Mouse (Mus musculus): Measurements from ENCODE around the gene Ubac2. TPM values are rescaled to one million over a fixed set of nuclear protein-coding genes. Genes with fewer than 3 reads are reported as not detected.

Ubac2 gene
- polyA plus RNA-seq, 1 experiment from 2014 or later = 48.9 TPM

DNA sequence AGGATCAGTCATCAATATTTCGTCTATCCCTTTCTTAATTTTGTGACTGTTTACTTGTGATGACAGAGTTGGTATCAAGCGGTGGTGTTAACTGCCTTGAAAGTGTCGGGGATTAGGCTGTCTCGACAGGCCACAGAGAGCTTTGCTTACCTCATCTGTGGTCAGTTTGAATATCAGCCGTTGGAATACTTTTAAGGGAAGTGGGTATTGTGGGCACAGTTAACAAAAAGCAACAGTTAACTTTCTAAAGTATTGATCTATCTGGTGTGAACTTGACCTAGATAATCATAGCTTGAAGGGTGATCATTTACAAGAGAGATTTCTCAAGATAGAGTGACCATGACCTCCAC is 56.2 kb downstream of the Ubac2 start:
- no peak overlapping the region for H3K9ac ChIP-seq (ENCODE audit: low read depth, low read length)
- no peak overlapping the region for H3K4me3 ChIP-seq (ENCODE audit: low read length)
- 96% methylated on average over 5 of the region's 5 CpGs for WGBS
- no peak overlapping the region for H3K4me2 ChIP-seq (ENCODE audit: low read length)
- H3K4me1 ChIP-seq (ENCODE audit: control insufficient read depth, insufficient read depth, low read depth, low read length) = peaks cover 3% of the 10 kb centered on the region; the same call in 1 of the 2 replicates
- H3K36me3 ChIP-seq (ENCODE audit: control insufficient read depth, insufficient read depth, low read length) = peaks cover 4% of the 10 kb centered on the region; the same call in 1 of the 2 replicates
- no peaks in the 10 kb centered on the region for H3K9me3 ChIP-seq (ENCODE audit: control insufficient read depth, low read length)
- H3K27ac ChIP-seq (ENCODE audit: low read depth, low read length) = no peak overlapping the region
- ATAC-seq = no peak
- no peaks in the 10 kb centered on the region for H3K27me3 ChIP-seq (replicated peaks; ENCODE audit: control insufficient read depth, insufficient read depth, low read length)

DNA sequence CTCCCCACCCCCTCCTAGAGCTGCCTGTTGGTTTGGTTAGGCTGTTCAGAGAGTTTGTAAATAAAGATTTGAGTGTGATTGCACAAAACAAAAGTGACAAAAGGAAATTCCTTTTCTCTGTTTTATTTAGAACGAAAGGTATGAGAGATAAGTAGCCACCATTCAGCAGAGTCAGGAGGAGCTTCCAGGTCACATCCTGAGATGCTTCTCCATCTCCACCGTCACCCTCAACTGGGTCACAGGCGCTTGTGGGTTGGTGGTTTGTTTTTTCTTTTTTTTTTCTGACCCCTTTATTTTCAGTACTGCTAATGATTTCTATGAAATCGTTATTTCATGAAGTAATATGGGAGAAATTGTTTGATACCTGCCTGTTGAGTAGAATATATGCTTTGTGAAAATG is 57.9 kb downstream of the Ubac2 start:
- Histone ChIP-seq H3K9ac (ENCODE audit: low read depth, low read length) (no peak overlapping the region), H3K27ac (ENCODE audit: low read depth, low read length) (no peak overlapping the region), H3K36me3 (ENCODE audit: control insufficient read depth, insufficient read depth, low read length) (peaks cover 4% of the 10 kb centered on the region; the same call in 1 of the 2 replicates), H3K4me1 (ENCODE audit: control insufficient read depth, insufficient read depth, low read depth, low read length) (peaks cover 3% of the 10 kb centered on the region; the same call in 1 of the 2 replicates), H3K27me3 (replicated peaks; ENCODE audit: control insufficient read depth, insufficient read depth, low read length) (no peaks in the 10 kb centered on the region), H3K9me3 (ENCODE audit: control insufficient read depth, low read length) (no peaks in the 10 kb centered on the region), H3K4me2 (ENCODE audit: low read length) (no peak overlapping the region), H3K4me3 (ENCODE audit: low read length) (no peak overlapping the region)
- ATAC-seq = no peak
- 98% methylated on average over 4 of the region's 4 CpGs for WGBS

- Histone ChIP-seq H3K27me3 (replicated peaks; ENCODE audit: control insufficient read depth, insufficient read depth, low read length) (no peaks in the 10 kb centered on the region), H3K36me3 (ENCODE audit: control insufficient read depth, insufficient read depth, low read length) (peaks cover 4% of the 10 kb centered on the region; the same call in 1 of the 2 replicates), H3K9ac (ENCODE audit: low read depth, low read length) (no peak overlapping the region), H3K4me2 (ENCODE audit: low read length) (no peak overlapping the region), H3K9me3 (ENCODE audit: control insufficient read depth, low read length) (no peaks in the 10 kb centered on the region), H3K27ac (ENCODE audit: low read depth, low read length) (no peak overlapping the region), H3K4me1 (ENCODE audit: control insufficient read depth, insufficient read depth, low read depth, low read length) (no peaks in the 10 kb centered on the region), H3K4me3 (ENCODE audit: low read length) (no peak overlapping the region)
- no peak for ATAC-seq
- WGBS = 81% methylated on average over 8 of the region's 8 CpGs
These were observed 58.4 kb downstream of the Ubac2 start for GRCm38 (mm10) chr14:121936856-121937255.

GRCm38 (mm10) chr14:121937601-121938255 is 59.3 kb downstream of the Ubac2 start:
- no peak for ATAC-seq
- Histone ChIP-seq H3K9ac (ENCODE audit: low read depth, low read length) (no peak overlapping the region), H3K4me2 (ENCODE audit: low read length) (no peak overlapping the region), H3K36me3 (ENCODE audit: control insufficient read depth, insufficient read depth, low read length) (peaks cover 4% of the 10 kb centered on the region; the same call in 1 of the 2 replicates), H3K4me3 (ENCODE audit: low read length) (no peak overlapping the region), H3K27me3 (replicated peaks; ENCODE audit: control insufficient read depth, insufficient read depth, low read length) (no peaks in the 10 kb centered on the region), H3K9me3 (ENCODE audit: control insufficient read depth, low read length) (no peaks in the 10 kb centered on the region), H3K27ac (ENCODE audit: low read depth, low read length) (no peak overlapping the region), H3K4me1 (ENCODE audit: control insufficient read depth, insufficient read depth, low read depth, low read length) (no peaks in the 10 kb centered on the region)
- WGBS = 87% methylated on average over 11 of the region's 11 CpGs

- no peak overlapping the region for H3K27ac ChIP-seq (ENCODE audit: low read depth, low read length)
- H3K4me3 ChIP-seq (ENCODE audit: low read length) = no peak overlapping the region
- no peak for ATAC-seq
- no peaks in the 10 kb centered on the region for H3K27me3 ChIP-seq (replicated peaks; ENCODE audit: control insufficient read depth, insufficient read depth, low read length)
- 0 out of 2 replicates have a peak, but pooled peaks cover under 1% of the 10 kb centered on the region for H3K9me3 ChIP-seq (ENCODE audit: control insufficient read depth, low read length)
- H3K4me2 ChIP-seq (ENCODE audit: low read length) = no peak overlapping the region
- WGBS = 95% methylated on average over 11 of the region's 11 CpGs
- no peaks in the 10 kb centered on the region for H3K4me1 ChIP-seq (ENCODE audit: control insufficient read depth, insufficient read depth, low read depth, low read length)
- H3K36me3 ChIP-seq (ENCODE audit: control insufficient read depth, insufficient read depth, low read length) = peaks cover 4% of the 10 kb centered on the region; the same call in 1 of the 2 replicates
- H3K9ac ChIP-seq (ENCODE audit: low read depth, low read length) = no peak overlapping the region
These were observed 60.1 kb downstream of the Ubac2 start for GRCm38 (mm10) chr14:121938256-121939191.

GRCm38 (mm10) chr14:121939582-121939981 is 61.2 kb downstream of the Ubac2 start:
- Histone ChIP-seq H3K36me3 (ENCODE audit: control insufficient read depth, insufficient read depth, low read length) (no peaks in the 10 kb centered on the region), H3K4me1 (ENCODE audit: control insufficient read depth, insufficient read depth, low read depth, low read length) (no peaks in the 10 kb centered on the region), H3K4me2 (ENCODE audit: low read length) (no peak overlapping the region), H3K9me3 (ENCODE audit: control insufficient read depth, low read length) (0 out of 2 replicates have a peak, but pooled peaks cover 4% of the 10 kb centered on the region), H3K27me3 (replicated peaks; ENCODE audit: control insufficient read depth, insufficient read depth, low read length) (no peaks in the 10 kb centered on the region), H3K9ac (ENCODE audit: low read depth, low read length) (no peak overlapping the region), H3K27ac (ENCODE audit: low read depth, low read length) (no peak overlapping the region), H3K4me3 (ENCODE audit: low read length) (no peak overlapping the region)
- WGBS = 98% methylated on average over 3 of the region's 3 CpGs
- ATAC-seq = no peak

DNA sequence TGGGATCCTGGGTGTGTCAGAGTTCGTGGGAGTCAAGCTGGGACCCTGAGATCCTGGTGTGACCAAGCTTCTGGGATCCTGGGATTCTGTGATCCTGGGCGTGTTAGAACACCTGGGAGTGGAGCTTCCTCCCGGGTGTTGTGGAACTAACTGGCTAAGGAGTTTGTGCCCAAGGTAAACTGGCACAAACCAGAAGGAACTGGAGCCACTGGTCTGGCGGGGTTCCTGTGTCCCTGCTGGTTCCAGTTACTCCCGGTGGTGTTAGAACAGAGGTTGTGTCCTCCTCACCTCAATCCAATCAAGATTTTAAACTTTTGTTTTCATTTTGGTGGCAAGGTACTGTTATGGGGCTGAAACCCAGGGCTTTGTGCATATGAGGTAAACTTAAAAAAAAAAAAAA is 67.7 kb downstream of the Ubac2 start:
- Histone ChIP-seq H3K4me1 (ENCODE audit: control insufficient read depth, insufficient read depth, low read depth, low read length) (no peaks in the 10 kb centered on the region), H3K9ac (ENCODE audit: low read depth, low read length) (no peak overlapping the region), H3K27ac (ENCODE audit: low read depth, low read length) (no peak overlapping the region), H3K4me3 (ENCODE audit: low read length) (no peak overlapping the region), H3K36me3 (ENCODE audit: control insufficient read depth, insufficient read depth, low read length) (no peaks in the 10 kb centered on the region), H3K9me3 (ENCODE audit: control insufficient read depth, low read length) (0 out of 2 replicates have a peak, but pooled peaks cover 4% of the 10 kb centered on the region), H3K4me2 (ENCODE audit: low read length) (no peak overlapping the region), H3K27me3 (replicated peaks; ENCODE audit: control insufficient read depth, insufficient read depth, low read length) (no peaks in the 10 kb centered on the region)
- ATAC-seq = no peak
- WGBS = 84% methylated on average over 5 of the region's 5 CpGs

DNA sequence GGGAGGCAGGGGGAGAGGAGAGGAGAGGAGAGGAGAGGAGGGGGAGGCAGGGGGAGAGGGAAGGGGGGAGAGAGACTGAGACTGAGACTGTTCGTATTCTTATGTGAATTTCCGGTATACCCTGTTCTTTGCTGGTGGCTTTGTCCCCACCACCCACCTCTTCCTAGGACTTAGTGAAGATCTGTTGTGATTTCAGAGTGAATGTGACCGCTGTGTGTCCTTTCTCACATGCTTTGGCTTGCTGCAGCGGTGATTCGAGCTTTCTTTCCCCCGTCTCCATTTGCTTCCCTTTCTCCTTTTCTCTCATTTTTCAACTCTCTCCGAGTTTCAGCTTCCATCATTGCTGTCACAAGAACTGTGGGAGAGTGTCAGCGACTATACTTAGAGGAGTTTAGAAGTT is 68.3 kb downstream of the Ubac2 start:
- Histone ChIP-seq H3K9ac (ENCODE audit: low read depth, low read length) (no peak overlapping the region), H3K4me2 (ENCODE audit: low read length) (no peak overlapping the region), H3K4me3 (ENCODE audit: low read length) (no peak overlapping the region), H3K27ac (ENCODE audit: low read depth, low read length) (no peak overlapping the region), H3K36me3 (ENCODE audit: control insufficient read depth, insufficient read depth, low read length) (no peaks in the 10 kb centered on the region), H3K4me1 (ENCODE audit: control insufficient read depth, insufficient read depth, low read depth, low read length) (no peaks in the 10 kb centered on the region), H3K27me3 (replicated peaks; ENCODE audit: control insufficient read depth, insufficient read depth, low read length) (no peaks in the 10 kb centered on the region), H3K9me3 (ENCODE audit: control insufficient read depth, low read length) (0 out of 2 replicates have a peak, but pooled peaks cover 4% of the 10 kb centered on the region)
- ATAC-seq = no peak
- 74% methylated on average over 8 of the region's 8 CpGs for WGBS

GRCm38 (mm10) chr14:121947201-121947760 is 68.9 kb downstream of the Ubac2 start:
- Histone ChIP-seq H3K4me2 (ENCODE audit: low read length) (no peak overlapping the region), H3K27ac (ENCODE audit: low read depth, low read length) (no peak overlapping the region), H3K9me3 (ENCODE audit: control insufficient read depth, low read length) (0 out of 2 replicates have a peak, but pooled peaks cover 4% of the 10 kb centered on the region), H3K27me3 (replicated peaks; ENCODE audit: control insufficient read depth, insufficient read depth, low read length) (no peaks in the 10 kb centered on the region), H3K4me3 (ENCODE audit: low read length) (no peak overlapping the region), H3K9ac (ENCODE audit: low read depth, low read length) (no peak overlapping the region), H3K36me3 (ENCODE audit: control insufficient read depth, insufficient read depth, low read length) (no peaks in the 10 kb centered on the region), H3K4me1 (ENCODE audit: control insufficient read depth, insufficient read depth, low read depth, low read length) (no peaks in the 10 kb centered on the region)
- ATAC-seq = no peak
- 79% methylated on average over 8 of the region's 8 CpGs for WGBS
